Mouse (Mus musculus): ENCODE results near the gene Rdh16.
"Not testable (repeated sequence)": the region's sequence is repeated elsewhere in the genome, so short reads cannot be mapped to it uniquely, and the experiment has no call there.

- TF ChIP-seq CTCF (IDR thresholded peaks at IDR 0.05); EP300 (IDR thresholded peaks at IDR 0.05; ENCODE audit: insufficient read depth, low read depth, low read length): not testable (repeated sequence)
Measured at GRCm38 (mm10) chr10:127817268-127817910, 16.4 kb downstream of the Rdh16 start.
